Mouse (Mus musculus) erythroblast, embryonic 14.5 days (primary cell): ENCODE measurements around the gene Retreg3.

Experiments used
- GATA1 ChIP-seq: IDR thresholded peaks from 2 replicates; pipeline ENCODE4 v1.6.1; 2012; ENCODE audit warnings: low read length, inconsistent platforms, mixed read lengths
- TAL1 ChIP-seq: IDR thresholded peaks from 3 replicates; pipeline ENCODE4 v1.6.1; 2012; ENCODE audit warnings: low read length, inconsistent platforms, mixed read lengths

DNA sequence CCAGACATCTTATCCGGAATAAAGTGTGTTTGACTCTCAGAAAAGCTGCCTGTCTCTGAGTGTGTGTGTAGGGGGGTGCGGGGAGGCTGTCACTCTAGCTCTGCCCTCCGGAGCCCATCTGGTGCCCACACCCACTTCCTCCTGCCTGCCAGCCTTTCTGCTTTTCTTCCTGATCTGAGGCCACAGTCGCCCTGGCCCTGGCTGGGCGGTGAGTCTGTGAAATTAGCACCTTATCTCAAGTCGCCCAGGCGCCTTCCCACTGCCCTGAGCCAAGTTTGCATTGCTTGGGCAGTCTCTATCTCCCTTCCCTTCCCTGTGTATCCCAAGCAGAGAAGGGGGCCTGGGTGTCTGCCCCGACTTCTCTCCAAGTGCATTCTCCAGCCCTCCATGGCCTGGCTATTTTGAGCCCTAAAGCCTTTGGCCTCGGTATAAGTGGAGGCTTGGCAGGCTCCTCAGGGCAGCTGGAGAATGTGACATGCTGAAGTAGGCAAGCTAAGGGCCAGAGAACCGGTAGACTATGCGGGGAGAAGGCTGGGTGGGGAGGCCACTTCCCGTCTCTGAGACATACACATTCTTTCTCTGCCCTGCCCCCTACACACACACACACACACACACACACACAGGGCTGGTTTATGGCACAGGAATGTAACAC is 55.9 kb downstream of the Retreg3 start:
- TF ChIP-seq GATA1 (peak; percentile 81), TAL1 (peak; percentile 93)
